Mouse (Mus musculus) intestine, embryonic 16.5 days (tissue): Measurements from ENCODE around the gene Iqch. TPM values are rescaled to one million over a fixed set of nuclear protein-coding genes. Genes with fewer than 3 reads are reported as not detected.

Experiments used
- ATAC-seq: fragments of 200-750 bp; cut with Nextera tagmentation; 2 replicates; pipeline ENCODE4 v1.8.0; 2017; ENCODE audit warnings: moderate TSS enrichment, moderate library complexity
- H3K27ac ChIP-seq: fragments of 300-500 bp; sonication (generic); 2 replicates; pipeline ENCODE4 v1.5.1; 2014; ENCODE audit warnings: mild to moderate bottlenecking, low read length
- H3K27me3 ChIP-seq: fragments of 300-500 bp; sonication (generic); replicated peaks from 2 replicates; pipeline ENCODE4 v1.6.1; 2014; ENCODE audit warnings: low read length, control low read depth, mixed read lengths; ENCODE audit not compliant: control insufficient read depth, insufficient read depth
- H3K36me3 ChIP-seq: fragments of 300-500 bp; sonication (generic); 2 replicates; pipeline ENCODE4 v1.6.1; 2014; ENCODE audit warnings: low read length, control low read depth; ENCODE audit not compliant: control insufficient read depth, insufficient read depth
- H3K4me1 ChIP-seq: fragments of 300-500 bp; sonication (generic); 2 replicates; pipeline ENCODE4 v1.6.1; 2014; ENCODE audit warnings: low read length, control low read depth, mixed read lengths; ENCODE audit not compliant: control insufficient read depth, insufficient read depth
- H3K4me2 ChIP-seq: fragments of 300-500 bp; sonication (generic); 2 replicates; pipeline ENCODE4 v1.6.1; 2014; ENCODE audit warnings: low read depth, low read length, control low read depth
- H3K4me3 ChIP-seq: fragments of 300-500 bp; sonication (generic); 2 replicates; pipeline ENCODE4 v1.5.1; 2014; ENCODE audit warnings: mild to moderate bottlenecking, low read length
- H3K9ac ChIP-seq: fragments of 300-500 bp; sonication (generic); 2 replicates; pipeline ENCODE4 v1.6.1; 2014; ENCODE audit warnings: low read depth, low read length
- H3K9me3 ChIP-seq: fragments of 300-500 bp; sonication (generic); 2 replicates; pipeline ENCODE4 v1.6.1; 2016; ENCODE audit warnings: low read length, control low read depth; ENCODE audit not compliant: control insufficient read depth
- WGBS: fragments of 180-500 bp; shearing (Covaris S2); extraction: QIAGEN DNeasy Blood & Tissue Kit; methylation state at CpG from one replicate; pipeline ENCODE4 v1.1.7; 2014; 5-methylcytosine and 5-hydroxymethylcytosine counted together
- polyA plus RNA-seq: library from polyadenylated mRNA; unstranded; fragments of >200 nt; fragmentation: Nextera tagmentation; extraction: Ambion mirVana; gene quantifications from 2 replicates; pipeline ENCODE4 v1.2.1, GENCODE M21; 2015

Gene Iqch
- polyA plus RNA-seq, 1 experiment from 2014 or later: not detected

- no peaks in the 10 kb centered on the region for H3K9me3 ChIP-seq
- H3K36me3 ChIP-seq: peaks cover 4% of the 10 kb centered on the region; the same call in 1 of the 2 replicates
- no peak overlapping the region for H3K4me2 ChIP-seq
- H3K9ac ChIP-seq: no peak overlapping the region
- H3K27me3 ChIP-seq: no peaks in the 10 kb centered on the region
- no peak overlapping the region for H3K27ac ChIP-seq
- ATAC-seq: no peak
- no peaks in the 10 kb centered on the region for H3K4me1 ChIP-seq
- H3K4me3 ChIP-seq: no peak overlapping the region
- WGBS: 90% methylated on average over 4 of the region's 4 CpGs
Measured at GRCm38 (mm10) chr9:63641983-63642646, 39.8 kb upstream of the Iqch start.

DNA sequence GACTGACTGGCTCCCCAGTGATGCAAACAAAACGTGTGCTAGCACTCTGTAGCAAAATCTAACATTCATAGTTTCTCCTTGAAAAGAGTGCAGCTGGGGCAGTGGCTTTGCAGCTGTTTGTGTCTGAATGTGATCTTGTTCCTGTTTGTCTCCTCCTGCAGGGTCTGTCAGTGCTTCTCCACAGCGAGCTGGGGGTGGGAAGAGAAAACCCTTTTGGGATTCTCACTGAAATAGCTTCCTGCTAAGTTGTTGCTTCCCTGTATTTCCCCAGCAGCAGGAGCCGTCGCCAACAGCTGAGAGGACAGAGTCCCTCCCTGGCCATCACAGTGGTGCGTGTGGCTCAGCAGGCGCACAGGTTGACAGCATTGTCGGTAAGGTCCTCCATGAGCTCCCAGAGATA is 33.8 kb upstream of the Iqch start:
- Histone ChIP-seq H3K4me2 (no peak overlapping the region), H3K4me3 (no peak overlapping the region), H3K9ac (no peak overlapping the region), H3K9me3 (no peaks in the 10 kb centered on the region), H3K4me1 (no peaks in the 10 kb centered on the region), H3K27me3 (no peaks in the 10 kb centered on the region), H3K36me3 (peaks cover 4% of the 10 kb centered on the region; the same call in 1 of the 2 replicates), H3K27ac (no peak overlapping the region)
- 69% methylated on average over 7 of the region's 7 CpGs for WGBS
- ATAC-seq: no peak

GRCm38 (mm10) chr9:63633334-63633733 is 31.0 kb upstream of the Iqch start:
- no peak overlapping the region for H3K27ac ChIP-seq
- H3K4me2 ChIP-seq: no peak overlapping the region
- WGBS: 49% methylated on average over 7 of the region's 7 CpGs
- H3K27me3 ChIP-seq: no peaks in the 10 kb centered on the region
- no peaks in the 10 kb centered on the region for H3K4me1 ChIP-seq
- no peak for ATAC-seq
- no peaks in the 10 kb centered on the region for H3K9me3 ChIP-seq
- 0 out of 2 replicates have a peak, but pooled peaks cover 4% of the 10 kb centered on the region for H3K36me3 ChIP-seq
- no peak overlapping the region for H3K9ac ChIP-seq
- no peak overlapping the region for H3K4me3 ChIP-seq

DNA sequence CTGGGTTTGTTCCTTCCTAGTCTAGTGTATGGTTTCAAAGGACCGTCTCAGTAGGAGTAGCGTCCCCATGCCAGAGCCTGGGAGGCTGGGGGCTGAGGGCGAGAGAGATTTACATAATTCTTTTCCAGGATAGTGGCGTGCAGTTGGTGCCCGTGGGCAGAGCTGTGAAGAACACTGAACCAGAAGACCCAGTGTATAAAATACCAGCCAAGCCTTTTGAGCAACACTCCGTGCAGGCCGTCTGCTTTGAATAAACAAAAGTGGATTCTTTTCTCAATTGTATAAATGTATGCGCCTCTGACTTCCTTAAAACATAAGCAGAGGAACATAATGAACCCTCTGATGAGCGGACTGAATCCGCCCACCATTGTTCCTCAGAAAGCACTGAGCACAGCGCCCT is 30.6 kb upstream of the Iqch start:
- Histone ChIP-seq H3K36me3 (0 out of 2 replicates have a peak, but pooled peaks cover 2% of the 10 kb centered on the region), H3K9me3 (no peaks in the 10 kb centered on the region), H3K4me2 (no peak overlapping the region), H3K4me3 (no peak overlapping the region), H3K27ac (no peak overlapping the region), H3K27me3 (no peaks in the 10 kb centered on the region), H3K9ac (no peak overlapping the region), H3K4me1 (no peaks in the 10 kb centered on the region)
- 48% methylated on average over 11 of the region's 11 CpGs for WGBS
- ATAC-seq: no peak; the same call in 1 of the 2 replicates

GRCm38 (mm10) chr9:63632045-63632444 is 29.8 kb upstream of the Iqch start:
- no peak overlapping the region for H3K27ac ChIP-seq
- H3K9ac ChIP-seq: no peak overlapping the region
- no peaks in the 10 kb centered on the region for H3K27me3 ChIP-seq
- H3K9me3 ChIP-seq: no peaks in the 10 kb centered on the region
- WGBS: 91% methylated on average over 4 of the region's 4 CpGs
- no peak for ATAC-seq
- no peaks in the 10 kb centered on the region for H3K4me1 ChIP-seq
- H3K4me2 ChIP-seq: no peak overlapping the region
- no peaks in the 10 kb centered on the region for H3K36me3 ChIP-seq
- no peak overlapping the region for H3K4me3 ChIP-seq

GRCm38 (mm10) chr9:63625090-63625756 is 22.9 kb upstream of the Iqch start:
- no peaks in the 10 kb centered on the region for H3K36me3 ChIP-seq
- H3K27me3 ChIP-seq: no peaks in the 10 kb centered on the region
- H3K4me3 ChIP-seq: no peak overlapping the region
- H3K27ac ChIP-seq: no peak overlapping the region
- no peaks in the 10 kb centered on the region for H3K9me3 ChIP-seq
- no peak for ATAC-seq
- WGBS: 90% methylated on average over 9 of the region's 9 CpGs
- H3K4me1 ChIP-seq: no peaks in the 10 kb centered on the region
- H3K9ac ChIP-seq: no peak overlapping the region
- no peak overlapping the region for H3K4me2 ChIP-seq

GRCm38 (mm10) chr9:63623895-63624569 is 21.7 kb upstream of the Iqch start:
- whole genome bisulfite sequencing: 87% methylated on average over 15 of the region's 15 CpGs
- no peaks in the 10 kb centered on the region for H3K36me3 ChIP-seq
- H3K27me3 ChIP-seq: no peaks in the 10 kb centered on the region
- no peak overlapping the region for H3K27ac ChIP-seq
- H3K9me3 ChIP-seq: no peaks in the 10 kb centered on the region
- no peak for ATAC-seq
- H3K4me1 ChIP-seq: no peaks in the 10 kb centered on the region
- no peak overlapping the region for H3K4me2 ChIP-seq
- H3K4me3 ChIP-seq: no peak overlapping the region
- no peak overlapping the region for H3K9ac ChIP-seq

DNA sequence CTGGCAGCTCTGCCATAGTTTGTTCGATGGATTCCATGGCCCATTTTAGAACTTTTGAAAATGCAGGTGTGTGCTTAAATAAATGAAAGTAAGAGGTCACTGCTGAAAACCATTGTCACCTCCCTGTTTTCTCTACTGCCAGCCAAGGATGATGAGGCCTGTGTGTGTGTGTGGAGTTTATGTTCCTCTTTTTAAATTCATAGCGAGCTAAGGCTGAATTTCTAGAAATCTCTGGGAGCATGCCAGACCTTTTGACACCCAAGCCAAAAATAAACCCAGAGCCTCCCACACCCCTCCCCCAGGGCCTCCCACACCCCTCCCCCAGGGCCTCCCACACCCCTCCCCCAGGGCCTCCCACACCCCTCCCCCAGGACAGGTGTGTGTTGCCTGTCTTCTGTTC is 15.7 kb upstream of the Iqch start:
- no peak overlapping the region for H3K27ac ChIP-seq
- no peak overlapping the region for H3K4me2 ChIP-seq
- H3K9me3 ChIP-seq: no peaks in the 10 kb centered on the region
- peaks cover 18% of the 10 kb centered on the region for H3K4me1 ChIP-seq
- peaks cover 13% of the 10 kb centered on the region; the same call in 1 of the 2 replicates for H3K36me3 ChIP-seq
- no peak for ATAC-seq
- no peaks in the 10 kb centered on the region for H3K27me3 ChIP-seq
- H3K4me3 ChIP-seq: no peak overlapping the region
- no peak overlapping the region for H3K9ac ChIP-seq
- WGBS: 90% methylated on average over 2 of the region's 2 CpGs
